Mouse (Mus musculus) thymus, postnatal 4 days (tissue): ENCODE results near the gene Hist1h2br.
A peak's percentile ranks its signal among the peaks of the same experiment; 100 is the strongest.
"Not testable (repeated sequence)": the region's sequence is repeated elsewhere in the genome, so short reads cannot be mapped to it uniquely, and the experiment has no call there.

ENCODE experiments used
- DNase-seq: peaks from one replicate; pipeline ENCODE4 v3.0.0; 2021

Gene Hist1h2br

DNA sequence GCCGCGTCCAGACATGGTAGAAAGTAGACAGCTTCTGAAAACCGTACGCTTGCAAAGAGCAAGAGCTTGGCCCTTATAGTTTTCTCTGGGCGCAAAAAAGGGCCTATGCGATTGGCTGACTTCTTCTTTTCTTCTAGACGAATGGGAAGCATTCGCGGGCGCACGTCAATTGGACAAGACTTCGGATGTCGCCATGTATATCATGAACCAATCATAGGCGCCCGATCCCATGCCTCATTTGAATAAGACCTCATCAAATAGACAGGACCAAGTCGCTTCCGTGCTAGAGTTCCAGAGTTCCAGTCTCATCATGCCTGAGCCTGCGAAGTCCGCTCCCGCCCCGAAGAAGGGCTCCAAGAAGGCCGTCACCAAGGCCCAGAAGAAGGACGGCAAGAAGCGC lies at the start of gene Hist1h2br, which contains the start of gene Hist1h2ap:
Gene Hist1h2br, plus strand, starts transcription at position 283 of the 400 bp plus-strand sequence.
Gene Hist1h2ap, minus strand, starts transcription at position 47 of the 400 bp plus-strand sequence.
- not testable (repeated sequence) for DNase-seq

GRCm38 (mm10) chr13:21784311-21784710 lies 49.2 kb upstream of the Hist1h2br start:
- no peak for DNase-seq

DNA sequence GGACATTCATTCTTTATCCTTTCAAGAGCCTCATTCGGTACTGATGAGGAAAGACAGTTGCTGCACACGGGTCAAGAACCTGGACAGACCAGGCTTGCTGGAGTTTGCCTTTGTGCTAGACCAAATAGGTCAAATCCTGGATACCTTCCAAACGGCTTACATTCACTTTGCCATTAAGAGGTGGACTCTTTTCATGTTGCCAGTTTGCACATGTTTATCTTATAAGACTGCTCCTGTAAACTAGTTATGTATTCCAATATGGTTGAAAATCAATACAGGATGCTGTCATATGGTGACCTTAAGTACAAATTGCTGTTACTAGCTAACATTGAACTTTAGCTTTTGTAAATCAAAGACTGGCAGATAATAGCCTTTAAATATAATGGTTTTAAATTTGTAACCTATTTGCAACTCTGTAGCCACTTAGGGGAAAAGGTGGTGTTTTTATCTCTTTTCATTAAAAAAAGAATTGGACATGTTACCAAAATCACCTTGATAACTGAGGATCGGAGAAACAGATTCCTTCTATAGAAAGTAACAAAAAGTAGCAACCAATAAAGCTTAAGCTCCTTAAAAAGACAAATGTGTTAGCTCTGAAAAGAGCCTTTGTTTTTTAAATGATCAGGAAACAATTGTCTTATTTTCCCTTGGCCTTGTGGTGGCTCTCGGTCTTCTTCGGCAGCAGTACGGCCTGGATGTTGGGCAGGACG lies 47.2 kb upstream of the Hist1h2br start:
- no peak for DNase-seq

DNA sequence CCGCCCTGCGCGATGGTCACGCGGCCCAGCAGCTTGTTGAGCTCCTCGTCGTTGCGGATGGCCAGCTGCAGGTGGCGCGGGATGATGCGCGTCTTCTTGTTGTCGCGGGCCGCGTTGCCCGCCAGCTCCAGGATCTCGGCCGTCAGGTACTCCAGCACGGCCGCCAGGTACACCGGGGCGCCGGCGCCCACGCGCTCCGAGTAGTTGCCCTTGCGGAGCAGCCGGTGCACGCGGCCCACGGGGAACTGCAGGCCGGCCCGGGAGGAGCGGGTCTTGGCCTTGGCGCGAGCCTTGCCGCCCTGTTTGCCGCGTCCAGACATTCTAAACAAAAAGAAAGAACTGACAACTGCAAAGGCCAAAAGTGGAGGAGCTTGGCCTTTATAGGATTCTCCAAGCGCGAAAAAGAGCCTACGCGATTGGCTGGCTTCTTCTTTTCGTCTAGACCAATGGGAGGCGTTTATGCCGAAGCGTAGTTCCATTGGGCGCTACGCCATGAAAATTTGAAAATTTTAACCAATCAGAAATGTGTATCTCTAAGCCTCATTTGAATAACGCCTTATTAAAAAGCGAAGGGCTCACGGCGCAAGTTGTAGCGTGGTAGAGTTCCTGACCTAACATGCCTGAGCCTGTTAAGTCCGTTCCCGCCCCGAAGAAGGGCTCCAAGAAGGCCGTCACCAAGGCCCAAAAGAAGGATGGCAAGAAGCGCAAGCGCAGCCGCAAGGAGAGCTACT lies 46.5 kb upstream of the Hist1h2br start, which contains the start of the genes Hist1h2an and Hist1h2bp:
Gene Hist1h2an, minus strand, starts transcription at position 320 of the 731 bp plus-strand sequence.
Gene Hist1h2bp, plus strand, starts transcription at position 563 of the 731 bp plus-strand sequence.
- DNase-seq = peak; percentile 77

DNA sequence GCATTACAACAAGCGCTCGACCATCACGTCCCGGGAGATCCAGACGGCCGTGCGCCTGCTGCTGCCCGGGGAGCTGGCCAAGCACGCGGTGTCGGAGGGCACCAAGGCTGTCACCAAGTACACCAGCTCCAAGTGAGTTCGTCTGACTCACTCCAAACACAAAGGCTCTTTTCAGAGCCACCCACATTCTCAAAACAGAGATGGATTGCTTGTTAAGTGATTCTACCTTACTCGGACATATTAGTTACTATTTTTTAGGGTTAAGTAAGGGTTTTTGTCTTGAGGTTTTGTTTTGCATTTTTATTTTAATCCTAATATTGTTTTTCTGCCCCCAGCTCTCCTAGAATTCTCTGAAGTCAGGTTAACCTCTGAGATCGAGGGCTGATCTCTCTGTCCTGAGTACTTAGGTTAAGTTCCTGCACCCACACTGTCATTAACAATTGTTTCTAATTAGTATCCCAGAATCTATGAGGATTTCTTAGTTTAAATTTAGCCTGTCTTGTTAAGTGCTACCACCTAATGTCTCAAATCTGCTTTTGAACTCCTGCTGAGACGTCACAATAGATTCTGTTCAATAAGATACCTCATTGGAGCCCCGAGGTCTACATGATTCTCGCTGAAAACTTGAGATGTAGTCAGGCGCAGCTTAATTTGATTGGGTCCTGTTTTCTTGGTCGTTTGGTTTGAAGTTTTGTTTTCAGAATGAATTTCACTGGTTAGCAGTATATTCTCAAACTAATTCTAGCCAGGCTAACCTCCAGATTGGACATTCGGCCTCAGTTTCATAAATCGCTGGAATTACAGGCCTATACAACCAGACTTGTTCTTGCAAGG lies 45.6 kb upstream of the Hist1h2br start:
- peak; percentile 17 for DNase-seq

DNA sequence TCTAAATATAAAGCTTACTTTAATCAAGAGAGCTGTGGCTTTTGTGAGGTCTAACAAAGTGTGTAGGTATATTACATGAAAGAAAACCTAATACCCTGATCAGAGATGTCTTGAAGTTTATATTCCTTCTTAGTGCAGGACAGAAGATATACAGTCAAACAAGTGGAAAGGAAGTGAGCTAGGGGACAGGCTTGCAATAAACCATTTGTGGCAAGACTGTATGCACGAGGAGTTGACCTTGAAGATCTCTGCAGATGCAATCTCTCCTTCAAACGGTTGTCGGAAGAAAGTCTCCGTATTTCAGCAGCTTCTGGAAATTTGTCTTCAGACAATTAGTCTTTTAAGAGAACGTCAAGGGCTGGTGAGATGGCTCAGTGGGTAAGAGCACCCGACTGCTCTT lies 43.6 kb upstream of the Hist1h2br start:
- DNase-seq = no peak

DNA sequence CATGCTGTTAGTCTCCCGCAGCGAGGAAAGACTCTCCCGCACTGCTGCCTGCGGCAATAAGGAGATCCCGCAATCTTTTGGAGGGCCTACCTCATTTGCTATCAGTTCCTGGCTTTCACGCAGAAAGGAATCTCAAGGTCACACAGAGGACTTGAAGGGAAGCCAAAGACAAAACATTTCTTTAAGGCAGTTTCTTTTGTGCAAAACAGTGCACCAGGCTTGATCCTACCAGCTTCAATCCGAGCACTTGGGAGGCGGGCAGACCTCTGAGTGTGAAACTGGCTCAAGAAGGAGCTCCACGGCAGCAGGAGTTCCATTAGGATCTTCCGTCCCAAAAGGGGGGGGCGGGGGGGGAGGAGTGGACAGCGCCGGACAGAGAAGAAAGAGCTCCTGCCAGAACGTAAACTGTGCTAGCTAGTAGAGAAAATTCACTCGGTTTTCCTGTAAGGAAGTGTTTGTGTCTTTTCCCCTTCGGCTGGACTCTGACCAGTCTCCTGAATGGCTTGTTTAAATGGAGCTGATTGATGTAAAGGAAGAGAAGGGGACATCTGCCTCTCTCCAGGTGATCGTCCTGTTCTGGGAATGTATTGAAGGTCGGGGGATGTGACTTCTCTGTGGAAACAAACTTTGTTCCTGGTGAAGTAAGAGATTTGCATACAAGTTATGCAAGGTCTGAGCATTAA lies 42.8 kb upstream of the Hist1h2br start:
- peak; percentile 6 for DNase-seq

DNA sequence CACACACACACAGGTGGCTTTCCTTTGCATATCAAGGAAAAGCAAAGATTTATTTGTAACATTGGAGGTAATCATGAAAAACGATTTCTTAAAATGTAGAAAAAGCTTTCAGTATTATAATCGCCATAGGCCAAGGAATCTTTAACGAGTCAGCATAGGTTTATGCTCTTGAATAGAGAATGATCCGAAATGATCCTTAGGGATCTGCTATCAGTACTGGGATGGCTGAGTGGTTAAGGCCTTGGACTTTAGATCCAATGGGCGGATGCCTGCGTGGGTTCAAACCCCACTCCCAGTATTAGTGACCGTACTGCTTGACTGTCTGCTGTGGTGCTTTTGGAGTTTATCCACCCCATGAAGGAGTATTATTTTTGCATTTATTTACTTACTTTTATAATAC lies 38.0 kb upstream of the Hist1h2br start:
- no peak for DNase-seq

DNA sequence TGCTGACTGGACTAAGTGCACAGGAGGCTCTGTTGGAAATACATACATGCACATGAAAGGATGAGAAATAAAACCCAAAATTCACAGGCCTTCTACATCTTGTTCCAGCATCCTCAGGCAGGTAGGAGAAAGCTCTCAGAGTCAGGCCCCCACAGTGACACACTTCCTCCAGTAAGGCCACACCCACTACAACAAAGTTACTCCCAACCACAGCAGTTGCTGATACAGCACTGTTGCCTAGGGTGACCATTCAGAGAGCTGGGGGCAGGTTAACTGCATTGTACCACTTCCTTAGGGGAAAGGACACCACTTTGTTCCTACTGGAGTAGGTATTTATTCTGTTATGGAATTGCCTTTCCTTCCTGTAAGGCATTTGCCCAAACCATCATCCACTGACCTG lies 36.4 kb upstream of the Hist1h2br start:
- not testable (repeated sequence) for DNase-seq

DNA sequence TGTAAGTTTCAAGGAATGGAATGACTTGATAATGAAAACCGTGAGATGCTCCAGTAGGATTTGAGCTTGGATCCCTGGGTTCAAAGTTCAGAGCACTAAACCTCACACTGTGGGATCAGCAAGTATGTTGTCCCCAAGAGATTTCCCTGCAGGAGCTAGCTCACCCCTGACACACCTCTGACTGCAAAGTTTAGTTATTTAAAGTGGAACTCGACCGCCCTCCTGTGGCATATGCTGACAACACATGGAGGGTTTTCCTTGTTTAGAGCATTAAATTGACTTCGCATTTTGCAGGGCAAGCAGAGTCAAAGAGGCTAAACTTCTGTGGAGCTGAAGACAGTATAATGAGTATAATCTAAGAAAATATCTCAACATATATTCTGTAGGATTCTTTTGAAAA lies 30.5 kb upstream of the Hist1h2br start:
- not testable (repeated sequence) for DNase-seq

DNA sequence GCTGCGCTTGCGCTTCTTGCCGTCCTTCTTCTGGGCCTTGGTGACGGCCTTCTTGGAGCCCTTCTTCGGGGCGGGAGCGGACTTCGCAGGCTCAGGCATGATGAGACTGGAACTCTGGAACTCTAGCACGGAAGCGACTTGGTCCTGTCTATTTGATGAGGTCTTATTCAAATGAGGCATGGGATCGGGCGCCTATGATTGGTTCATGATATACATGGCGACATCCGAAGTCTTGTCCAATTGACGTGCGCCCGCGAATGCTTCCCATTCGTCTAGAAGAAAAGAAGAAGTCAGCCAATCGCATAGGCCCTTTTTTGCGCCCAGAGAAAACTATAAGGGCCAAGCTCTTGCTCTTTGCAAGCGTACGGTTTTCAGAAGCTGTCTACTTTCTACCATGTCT lies 23.5 kb upstream of the Hist1h2br start, which contains the start of the genes Hist1h2bq and Hist1h2ao:
Gene Hist1h2bq, minus strand, starts transcription at position 125 of the 400 bp plus-strand sequence.
Gene Hist1h2ao, plus strand, starts transcription at position 393 of the 400 bp plus-strand sequence.
- DNase-seq = not testable (repeated sequence)

- not testable (repeated sequence) for DNase-seq
Measured at GRCm38 (mm10) chr13:21811074-21811473, 22.5 kb upstream of the Hist1h2br start.

DNA sequence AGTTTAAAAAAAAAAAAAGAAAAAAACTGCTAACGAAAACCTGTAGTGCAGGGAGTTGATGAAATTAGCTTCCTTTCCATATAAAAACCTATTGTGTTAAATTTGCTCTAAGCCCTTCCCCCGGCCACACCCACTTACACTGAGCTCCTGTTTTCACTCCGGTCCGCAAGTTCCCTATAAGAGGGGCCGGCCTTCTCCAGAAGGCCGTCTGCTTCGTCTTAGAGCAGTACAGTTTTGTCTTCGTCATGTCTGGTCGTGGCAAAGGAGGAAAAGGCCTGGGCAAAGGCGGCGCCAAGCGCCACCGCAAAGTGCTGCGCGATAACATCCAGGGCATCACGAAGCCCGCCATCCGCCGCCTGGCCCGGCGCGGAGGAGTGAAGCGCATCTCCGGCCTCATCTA lies 22.0 kb upstream of the Hist1h2br start, which contains the start of gene Hist1h4m:
Gene Hist1h4m, plus strand, starts transcription at position 208 of the 400 bp plus-strand sequence.
- peak; percentile 59 for DNase-seq

- DNase-seq = peak; percentile 23
Measured at GRCm38 (mm10) chr13:21812092-21812491, 21.5 kb upstream of the Hist1h2br start.

DNA sequence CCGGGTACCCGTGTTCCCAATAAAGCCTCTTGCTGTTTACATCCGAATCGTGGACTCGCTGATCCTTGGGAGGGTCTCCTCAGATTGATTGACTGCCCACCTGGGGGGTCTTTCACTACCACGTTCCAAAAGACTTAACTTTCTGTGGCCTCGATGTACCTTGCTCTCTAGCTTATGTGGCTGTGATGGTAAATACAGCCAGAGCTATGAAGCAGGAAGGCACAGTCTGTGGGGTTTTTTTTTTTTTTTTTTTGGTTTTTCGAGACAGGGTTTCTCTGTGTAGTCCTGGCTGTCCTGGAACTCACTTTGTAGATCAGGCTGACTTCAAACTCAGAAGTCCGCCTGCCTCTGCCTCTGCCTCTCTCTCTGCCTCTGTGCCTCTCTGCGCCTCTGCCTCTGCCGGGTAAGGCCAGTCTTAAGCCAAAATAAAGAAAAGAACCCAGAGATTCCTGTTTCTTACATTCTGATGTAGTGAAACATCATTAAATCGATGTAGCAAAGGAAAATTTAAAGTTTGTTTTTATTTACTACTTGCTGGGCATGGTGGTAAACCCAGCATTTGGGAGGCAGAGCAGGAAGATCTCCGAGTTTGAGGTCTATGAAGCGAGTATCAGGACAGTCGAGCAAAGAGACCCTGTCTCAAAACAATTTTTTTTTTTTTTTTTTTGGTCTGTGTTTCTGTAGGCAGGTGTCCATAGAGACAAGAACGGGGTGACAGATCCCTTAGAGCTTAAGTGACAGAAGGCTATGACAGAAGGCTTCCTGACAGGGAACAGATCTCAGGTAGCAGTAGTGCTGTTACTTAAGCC lies 13.3 kb upstream of the Hist1h2br start:
- not testable (repeated sequence) for DNase-seq

GRCm38 (mm10) chr13:21828511-21828910 lies 5.0 kb upstream of the Hist1h2br start:
- no peak for DNase-seq

DNA sequence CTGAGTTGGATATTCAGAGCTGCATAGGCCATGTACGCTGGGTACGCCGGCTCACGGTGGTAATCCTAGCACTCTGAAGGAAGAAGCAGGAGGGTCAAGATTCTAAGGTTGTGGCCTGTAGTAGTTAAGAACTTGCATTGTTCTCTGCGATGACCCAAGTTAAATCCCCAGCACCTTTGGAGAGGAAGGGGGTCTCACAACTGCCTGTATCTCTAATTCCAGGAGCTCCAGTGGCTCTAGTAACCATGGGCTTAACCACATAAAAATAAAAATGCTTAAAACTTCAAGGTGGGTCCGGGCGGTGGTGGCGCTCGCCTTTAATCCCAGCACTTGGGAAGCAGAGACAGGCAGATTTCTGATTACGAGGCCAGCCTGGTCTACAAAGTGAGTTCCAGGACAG lies 3.2 kb upstream of the Hist1h2br start:
- peak; percentile 17 for DNase-seq

- peak; percentile 43 for DNase-seq
Measured at GRCm38 (mm10) chr13:21831418-21832394, 1.8 kb upstream of the Hist1h2br start, which contains the start of gene Hist1h4n. Gene Hist1h4n (minus strand): TSS chr13:21832196.

- not testable (repeated sequence) for DNase-seq
Measured at GRCm38 (mm10) chr13:21840508-21840907, 7.0 kb downstream of the Hist1h2br start.

- DNase-seq = not testable (repeated sequence)
Measured at GRCm38 (mm10) chr13:21846356-21846755, 12.8 kb downstream of the Hist1h2br start.
